Mouse (Mus musculus) liver, embryonic 11.5 days (tissue): Measurements from ENCODE around the gene Gm20683. TPM values are rescaled to one million over a fixed set of nuclear protein-coding genes. Genes with fewer than 3 reads are reported as not detected.

Source experiments
- ATAC-seq: fragments of 200-750 bp; cut with Nextera tagmentation; replicated peaks from 2 replicates; pipeline ENCODE4 v1.8.0; 2017; ENCODE audit warnings: moderate number of reproducible peaks, mild to moderate bottlenecking, moderate TSS enrichment, moderate library complexity; ENCODE audit not compliant: low FRiP score
- DNase-seq: peaks from one replicate; pipeline ENCODE4 v3.0.0-alpha.2; 2017; ENCODE audit warnings: low spot score
- H3K27ac ChIP-seq: fragments of 300-500 bp; sonication (generic); 2 replicates; pipeline ENCODE4 v1.5.1; 2014; ENCODE audit warnings: mild to moderate bottlenecking, low read depth, low read length, control low read depth
- H3K27me3 ChIP-seq: fragments of 300-500 bp; sonication (generic); replicated peaks from 2 replicates; pipeline ENCODE4 v1.6.1; 2014; ENCODE audit warnings: low read length, mixed read lengths; ENCODE audit not compliant: control insufficient read depth, insufficient read depth
- H3K36me3 ChIP-seq: fragments of 300-500 bp; sonication (generic); 2 replicates; pipeline ENCODE4 v1.6.1; 2014; ENCODE audit warnings: mild to moderate bottlenecking, low read length, moderate library complexity, mixed read lengths; ENCODE audit not compliant: control insufficient read depth, insufficient read depth
- H3K4me1 ChIP-seq: fragments of 300-500 bp; sonication (generic); replicated peaks from 2 replicates; pipeline ENCODE4 v1.6.1; 2014; ENCODE audit warnings: low read length, mixed read lengths; ENCODE audit not compliant: control insufficient read depth, insufficient read depth
- H3K4me2 ChIP-seq: fragments of 300-500 bp; sonication (generic); 2 replicates; pipeline ENCODE4 v1.6.1; 2014; ENCODE audit warnings: mild to moderate bottlenecking, control low read depth, moderate library complexity
- H3K4me3 ChIP-seq: fragments of 300-500 bp; sonication (generic); 2 replicates; pipeline ENCODE4 v1.5.1; 2014; ENCODE audit warnings: low read depth, low read length, control low read depth
- H3K9ac ChIP-seq: fragments of 300-500 bp; sonication (generic); 2 replicates; pipeline ENCODE4 v1.6.1; 2014; ENCODE audit warnings: low read depth, low read length, control low read depth
- H3K9me3 ChIP-seq: fragments of 300-500 bp; sonication (generic); 2 replicates; pipeline ENCODE4 v1.6.1; 2016; ENCODE audit warnings: low read length, inconsistent platforms, mixed read lengths; ENCODE audit not compliant: control insufficient read depth
- WGBS: fragments of 180-500 bp; shearing (Covaris S2); extraction: QIAGEN DNeasy Blood & Tissue Kit; methylation state at CpG from one replicate; pipeline ENCODE4 v1.1.7; 2014; 5-methylcytosine and 5-hydroxymethylcytosine counted together
- polyA plus RNA-seq: library from polyadenylated mRNA; unstranded; fragments of >200 nt; fragmentation: Nextera tagmentation; extraction: Ambion mirVana; gene quantifications from 2 replicates; pipeline ENCODE4 v1.2.1, GENCODE M21; 2014

Gene Gm20683
- polyA plus RNA-seq, 1 experiment from 2014 or later = 0.78 TPM

GRCm38 (mm10) chr17:25833291-25833663, 8.3 kb downstream of the Gm20683 start, which contains the start of gene Stub1:
TSS of gene Stub1 (minus strand) at chr17:25833404.
- H3K4me3 ChIP-seq = peak within 1 kb of the TSS; percentile 85
- under 1% methylated on average over 24 of the region's 24 CpGs for WGBS
- no peaks in the 10 kb centered on the region for H3K9me3 ChIP-seq
- peaks cover 32% of the 10 kb centered on the region for H3K36me3 ChIP-seq
- H3K4me1 ChIP-seq = peaks cover 64% of the 10 kb centered on the region
- peak within 1 kb of the TSS; percentile 88 for H3K9ac ChIP-seq
- no peak for DNase-seq
- no peaks in the 10 kb centered on the region for H3K27me3 ChIP-seq
- peak within 1 kb of the TSS; percentile 97 for H3K27ac ChIP-seq
- peak; percentile 50 for ATAC-seq
- H3K4me2 ChIP-seq = peak within 1 kb of the TSS; percentile 99

GRCm38 (mm10) chr17:25832436-25833290, 8.9 kb downstream of the Gm20683 start:
- peak; percentile 90 for ATAC-seq
- Histone ChIP-seq H3K27ac (peak overlapping the region; percentile 97), H3K4me3 (peak overlapping the region; percentile 85), H3K9me3 (no peaks in the 10 kb centered on the region), H3K9ac (peak overlapping the region; percentile 88), H3K36me3 (peaks cover 35% of the 10 kb centered on the region), H3K4me1 (peaks cover 62% of the 10 kb centered on the region), H3K4me2 (peak overlapping the region; percentile 99), H3K27me3 (no peaks in the 10 kb centered on the region)
- DNase-seq = peak; percentile 99
- under 1% methylated on average over 77 of the region's 77 CpGs for WGBS

GRCm38 (mm10) chr17:25831451-25832281, 9.9 kb downstream of the Gm20683 start:
- DNase-seq (no peak), ATAC-seq (no peak)
- no peaks in the 10 kb centered on the region for H3K9me3 ChIP-seq
- H3K9ac ChIP-seq = peak overlapping the region; percentile 88
- 50% methylated on average over 21 of the region's 21 CpGs for WGBS
- peak overlapping the region; percentile 99 for H3K4me2 ChIP-seq
- peaks cover 44% of the 10 kb centered on the region for H3K36me3 ChIP-seq
- peak overlapping the region; percentile 85 for H3K4me3 ChIP-seq
- peak overlapping the region; percentile 97 for H3K27ac ChIP-seq
- peaks cover 53% of the 10 kb centered on the region for H3K4me1 ChIP-seq
- H3K27me3 ChIP-seq = no peaks in the 10 kb centered on the region

- peak overlapping the region; percentile 85 for H3K4me3 ChIP-seq
- DNase-seq (no peak), ATAC-seq (no peak)
- no peak overlapping the region for H3K27ac ChIP-seq
- 85% methylated on average over 14 of the region's 14 CpGs for WGBS
- no peaks in the 10 kb centered on the region for H3K9me3 ChIP-seq
- peaks cover 45% of the 10 kb centered on the region for H3K4me1 ChIP-seq
- H3K36me3 ChIP-seq = peaks cover 49% of the 10 kb centered on the region
- no peaks in the 10 kb centered on the region for H3K27me3 ChIP-seq
- H3K4me2 ChIP-seq = peak overlapping the region; percentile 99
- H3K9ac ChIP-seq = peak overlapping the region; percentile 88
These were observed 10.6 kb downstream of the Gm20683 start for GRCm38 (mm10) chr17:25830806-25831431.

GRCm38 (mm10) chr17:25830200-25830753, 11.3 kb downstream of the Gm20683 start:
- H3K4me1 ChIP-seq = peaks cover 48% of the 10 kb centered on the region
- peak overlapping the region; percentile 20; the same call in 1 of the 2 replicates for H3K9ac ChIP-seq
- H3K4me2 ChIP-seq = peak overlapping the region; percentile 99
- peak overlapping the region; percentile 82; the same call in 1 of the 2 replicates for H3K27ac ChIP-seq
- H3K27me3 ChIP-seq = no peaks in the 10 kb centered on the region
- no peaks in the 10 kb centered on the region for H3K9me3 ChIP-seq
- peak overlapping the region; percentile 65 for H3K4me3 ChIP-seq
- H3K36me3 ChIP-seq = peaks cover 47% of the 10 kb centered on the region
- no peak for DNase-seq
- no peak for ATAC-seq
- 76% methylated on average over 4 of the region's 4 CpGs for WGBS

GRCm38 (mm10) chr17:25829558-25830017, 12.0 kb downstream of the Gm20683 start:
- no peaks in the 10 kb centered on the region for H3K27me3 ChIP-seq
- H3K27ac ChIP-seq = peak overlapping the region; percentile 82
- H3K9ac ChIP-seq = peak overlapping the region; percentile 77
- peak overlapping the region; percentile 65 for H3K4me3 ChIP-seq
- no peaks in the 10 kb centered on the region for H3K9me3 ChIP-seq
- peak overlapping the region; percentile 99 for H3K4me2 ChIP-seq
- peaks cover 50% of the 10 kb centered on the region for H3K4me1 ChIP-seq
- DNase-seq (no peak), ATAC-seq (no peak)
- H3K36me3 ChIP-seq = peaks cover 42% of the 10 kb centered on the region
- 36% methylated on average over 8 of the region's 8 CpGs for WGBS

GRCm38 (mm10) chr17:25828712-25829557, 12.6 kb downstream of the Gm20683 start, which contains the start of gene Jmjd8:
TSS of gene Jmjd8 (plus strand) at chr17:25828867.
- Histone ChIP-seq H3K9ac (peak within 1 kb of the TSS; percentile 77), H3K27ac (peak within 1 kb of the TSS; percentile 82), H3K4me1 (peaks cover 50% of the 10 kb centered on the region), H3K4me2 (peak within 1 kb of the TSS; percentile 99), H3K27me3 (no peaks in the 10 kb centered on the region), H3K36me3 (peaks cover 42% of the 10 kb centered on the region), H3K9me3 (no peaks in the 10 kb centered on the region), H3K4me3 (peak within 1 kb of the TSS; percentile 65)
- WGBS = 1% methylated on average over 32 of the region's 32 CpGs
- DNase-seq (peak; percentile 87), ATAC-seq (peak; percentile 37; the same call in 1 of the 2 replicates)
